Mouse (Mus musculus) lung, postnatal 10 days (tissue): ENCODE data around the gene Ago3.
A peak's percentile ranks its signal among the peaks of the same experiment; 100 is the strongest.

ENCODE experiments used
- DNase-seq: peaks from one replicate; pipeline ENCODE4 v3.0.0; 2021

Gene Ago3

DNA sequence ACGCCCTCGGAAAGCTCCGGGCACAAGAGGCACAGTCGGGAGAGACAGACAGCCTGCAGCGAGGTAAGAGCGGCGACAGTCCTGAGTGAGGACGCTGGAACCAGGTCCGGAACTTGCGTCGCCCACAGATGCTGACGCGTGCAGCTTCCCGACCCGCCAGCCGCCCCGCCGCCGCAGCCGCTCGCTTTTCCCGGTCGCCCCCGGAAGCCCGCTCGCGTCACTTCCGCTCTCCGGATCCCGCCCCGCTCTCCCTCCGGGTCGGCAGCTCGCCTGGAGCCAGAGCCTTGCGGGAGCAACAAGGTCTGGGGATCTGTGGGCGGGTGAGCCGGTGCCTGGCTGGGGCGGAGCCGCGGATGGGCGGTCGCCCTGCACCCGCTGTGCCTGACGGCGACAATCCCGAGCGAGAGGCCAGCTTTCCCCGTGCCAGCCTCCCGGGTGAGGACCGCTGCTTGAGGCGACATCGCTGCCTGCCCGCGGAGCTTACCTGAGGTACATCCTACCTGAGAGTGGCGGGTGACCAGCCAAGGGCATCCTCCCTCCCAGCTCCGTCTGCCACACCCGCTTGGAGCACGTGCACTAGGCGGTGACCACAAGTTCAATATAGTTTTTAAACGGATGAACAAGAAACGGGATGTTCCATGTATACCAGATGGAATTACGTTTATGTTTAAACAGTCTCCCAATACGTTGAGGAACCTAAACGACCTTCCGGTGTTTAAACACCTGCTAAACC, at the start of gene Ago3:
Gene Ago3 (minus strand): TSS at position 210 of the 733 bp plus-strand sequence.
- DNase-seq: peak; percentile 96

DNA sequence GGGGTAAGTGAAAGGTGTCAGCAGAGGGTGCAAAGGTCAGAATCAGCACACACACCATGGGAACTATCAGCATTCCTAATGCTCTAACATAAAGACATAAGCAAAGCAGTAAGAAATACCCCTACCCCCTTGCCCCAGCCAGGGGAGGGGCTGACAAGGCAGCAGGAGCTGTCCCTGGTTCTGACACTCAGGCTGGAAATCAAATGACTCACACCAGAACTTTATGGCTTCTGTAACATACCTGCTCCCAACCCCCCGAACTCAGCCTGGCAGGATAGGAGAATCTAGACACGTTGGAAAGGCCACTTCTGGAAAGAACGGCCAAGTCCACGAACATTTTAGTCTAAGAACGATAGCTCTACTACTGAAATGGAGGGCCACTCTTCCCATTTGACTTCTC, 43.7 kb upstream of the Ago3 start:
- DNase-seq: no peak

DNA sequence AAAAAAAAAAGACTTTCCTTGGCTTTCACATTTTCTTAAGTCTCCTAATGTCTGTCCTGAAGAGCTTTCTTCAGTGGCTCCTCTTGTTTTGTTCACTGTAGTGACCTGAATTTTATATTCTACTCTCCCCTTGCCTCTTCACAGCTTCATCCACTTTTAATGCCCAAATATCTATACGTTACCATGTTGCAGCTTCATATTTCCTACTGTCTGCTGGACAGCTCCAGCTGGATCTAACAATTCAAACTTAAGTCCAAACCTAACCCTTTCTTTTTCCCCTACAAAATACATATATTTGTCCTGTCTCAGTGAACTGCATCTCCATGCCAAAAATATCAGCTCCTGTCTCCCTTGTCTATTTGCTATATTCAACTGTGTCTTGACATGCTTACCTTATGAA, 40.0 kb upstream of the Ago3 start:
- DNase-seq: no peak

DNA sequence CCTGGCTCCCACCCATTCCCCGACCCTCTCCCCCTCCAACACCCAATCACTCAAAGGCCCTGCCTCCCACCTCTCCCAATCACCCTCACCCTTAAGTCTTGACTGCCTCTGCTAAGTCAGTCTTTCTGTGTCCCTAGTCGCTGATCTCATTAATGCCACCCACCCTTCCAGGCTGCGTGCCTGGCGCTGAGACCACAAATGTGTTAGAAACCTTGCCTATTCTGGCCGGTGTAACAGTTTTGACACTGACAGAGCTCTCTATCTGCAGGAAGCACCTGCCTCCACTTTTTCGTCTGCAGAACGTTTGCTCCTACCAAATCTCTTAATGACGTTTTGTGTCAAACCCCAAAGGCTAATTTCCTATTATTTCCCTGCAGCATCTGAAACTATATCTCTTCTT, 39.6 kb upstream of the Ago3 start:
- no peak for DNase-seq

DNA sequence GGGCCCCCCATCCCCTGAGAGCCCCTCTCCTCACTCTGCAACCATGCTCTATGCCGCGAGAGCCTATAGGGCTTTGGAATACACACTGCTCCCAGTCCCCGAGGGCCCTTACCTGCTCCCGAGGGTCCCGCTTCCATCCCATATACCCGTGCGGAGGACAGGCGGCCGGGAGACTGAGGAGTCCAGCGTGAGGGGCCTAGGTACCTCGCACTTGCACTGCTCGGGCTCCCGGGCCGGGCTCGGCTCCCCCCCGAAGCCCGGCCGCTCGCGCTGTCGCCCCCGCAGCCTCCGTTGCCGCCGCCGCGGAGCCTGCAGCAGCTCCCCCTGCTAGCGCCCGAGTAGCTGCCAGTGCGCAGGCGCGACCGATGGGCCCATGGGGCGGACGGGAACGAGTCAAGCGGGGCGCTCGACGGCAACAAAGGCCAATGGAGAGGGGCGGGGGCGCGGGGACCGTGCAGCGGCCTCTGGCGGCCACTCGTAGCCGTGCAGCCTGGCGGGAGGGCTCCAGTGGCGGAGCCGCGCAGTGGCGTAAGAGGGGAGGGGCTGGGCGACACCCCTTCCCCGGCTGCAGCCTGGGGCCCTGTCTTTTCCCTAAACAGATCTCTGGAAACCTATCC, 39.0 kb upstream of the Ago3 start, which contains the start of gene Ago1:
Gene Ago1 (minus strand): TSS at position 299 of the 617 bp plus-strand sequence.
- peak; percentile 97 for DNase-seq

DNA sequence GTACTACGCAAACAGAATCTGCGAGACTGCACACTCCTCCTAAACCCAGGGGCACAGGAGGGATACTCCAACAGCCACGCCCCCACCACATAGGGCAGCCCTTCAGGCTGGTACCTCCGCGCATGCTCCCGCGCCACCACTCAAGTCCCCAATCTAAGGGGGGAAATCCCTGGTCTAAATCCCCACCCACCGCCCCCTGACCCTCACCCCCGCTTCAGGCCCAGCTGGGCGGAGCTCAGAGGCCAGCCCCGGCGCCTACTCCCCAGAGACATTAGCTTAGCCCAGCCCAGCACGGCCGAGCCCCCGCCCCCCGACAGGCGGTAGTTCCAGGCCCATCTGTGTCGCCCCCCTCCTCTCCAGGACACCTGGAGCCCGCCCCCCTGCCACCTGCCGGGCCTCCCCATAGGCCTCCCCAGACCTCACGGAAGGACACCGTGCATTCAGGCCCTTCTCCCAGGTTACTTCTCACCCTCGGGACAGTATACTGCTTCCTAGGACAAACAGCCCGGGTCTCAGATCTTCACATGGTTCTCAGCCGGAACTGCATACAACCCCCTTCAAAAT, 38.4 kb upstream of the Ago3 start:
- peak; percentile 86 for DNase-seq

DNA sequence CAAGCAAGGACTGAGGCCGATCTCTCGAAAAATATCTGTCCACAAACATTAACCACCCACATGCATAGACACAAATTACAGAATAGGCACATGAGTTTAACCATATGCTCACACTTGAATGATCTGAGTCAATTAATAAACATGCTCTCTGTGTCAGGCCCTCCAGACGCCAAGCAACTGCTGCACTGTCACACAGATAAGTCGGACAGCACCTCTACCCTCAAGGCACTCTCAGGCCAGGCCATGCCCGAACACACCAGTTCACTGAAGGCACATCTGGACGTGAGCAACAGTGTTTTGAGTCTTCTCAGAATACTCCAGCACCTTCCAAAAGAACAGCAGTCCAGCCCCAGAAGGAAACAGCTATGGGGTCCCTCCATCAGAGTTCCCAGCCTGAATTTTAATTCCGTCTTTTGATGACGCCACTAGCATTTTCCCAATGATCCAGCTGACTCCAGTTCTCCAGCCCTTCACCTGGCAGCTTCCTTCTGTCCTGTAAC, 36.9 kb upstream of the Ago3 start:
- DNase-seq: no peak

DNA sequence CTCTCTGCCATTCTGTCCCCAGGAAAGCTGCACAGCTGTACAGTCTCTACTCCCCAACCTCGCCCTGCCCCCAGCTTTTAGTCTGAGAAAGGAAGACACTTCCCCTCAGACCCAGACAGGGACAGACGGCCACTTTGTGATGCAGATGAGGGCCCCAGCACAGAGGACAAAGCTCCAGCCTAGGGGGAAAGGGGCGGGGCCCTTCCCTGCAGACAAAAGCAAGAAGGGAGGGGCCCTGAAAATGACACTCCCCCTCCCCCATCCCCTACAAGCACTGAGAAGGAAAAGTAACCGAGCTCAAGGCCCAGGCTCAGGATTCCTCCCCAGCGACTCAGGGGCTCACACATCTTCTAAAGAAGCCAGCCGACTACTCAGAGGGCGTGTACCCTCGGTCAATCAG, 36.5 kb upstream of the Ago3 start:
- peak; percentile 70 for DNase-seq

DNA sequence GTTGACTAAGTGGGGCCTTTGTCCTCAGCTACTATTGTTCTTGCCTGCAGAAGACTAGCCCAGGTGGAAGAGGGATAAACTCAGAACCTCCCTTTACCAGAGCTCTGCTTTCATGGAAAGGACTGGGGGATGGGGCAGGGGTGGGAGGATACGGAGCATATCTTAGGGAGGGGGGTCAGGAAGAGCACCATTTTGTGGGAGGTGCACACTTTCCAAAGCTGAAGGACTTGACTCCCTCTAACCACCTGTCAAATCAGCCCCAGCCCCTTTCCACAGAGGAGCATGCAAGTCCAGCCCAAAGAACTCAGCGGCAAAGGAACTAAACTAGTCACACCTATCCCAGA, 35.5 kb upstream of the Ago3 start:
- no peak for DNase-seq

DNA sequence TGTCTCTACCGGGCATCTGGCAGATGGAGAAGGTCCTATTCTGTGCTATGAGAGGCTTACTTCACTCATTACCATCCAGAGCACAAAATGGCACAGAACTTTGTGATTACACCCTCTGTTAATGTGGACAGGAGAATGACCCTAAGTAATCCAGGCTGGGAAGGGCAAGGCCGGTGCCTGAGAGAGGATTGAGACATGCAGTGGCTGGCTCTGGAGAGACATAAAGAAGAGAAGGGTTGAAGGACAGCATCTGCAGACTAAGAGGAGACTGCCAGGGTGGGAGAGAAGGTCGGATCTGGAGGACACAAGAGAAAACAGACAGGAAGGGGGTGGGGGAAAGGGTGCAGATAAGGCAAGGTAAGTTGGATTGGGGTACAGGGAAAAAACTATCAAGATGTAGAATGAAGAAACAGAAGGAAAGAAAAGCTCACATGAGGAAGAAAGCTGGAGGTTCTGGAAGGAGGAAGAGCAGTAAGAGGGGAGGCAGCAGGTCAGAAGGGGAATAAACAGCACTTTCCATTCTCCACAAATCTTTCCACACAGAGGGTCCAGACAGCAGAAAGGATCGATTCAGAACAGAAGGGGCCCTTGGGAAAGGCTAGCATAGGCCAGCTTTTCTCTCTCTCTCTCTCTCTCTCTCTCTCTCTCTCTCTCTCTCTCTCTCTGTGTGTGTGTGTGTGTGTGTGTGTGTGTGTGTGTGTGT, 35.0 kb upstream of the Ago3 start:
- no peak for DNase-seq

DNA sequence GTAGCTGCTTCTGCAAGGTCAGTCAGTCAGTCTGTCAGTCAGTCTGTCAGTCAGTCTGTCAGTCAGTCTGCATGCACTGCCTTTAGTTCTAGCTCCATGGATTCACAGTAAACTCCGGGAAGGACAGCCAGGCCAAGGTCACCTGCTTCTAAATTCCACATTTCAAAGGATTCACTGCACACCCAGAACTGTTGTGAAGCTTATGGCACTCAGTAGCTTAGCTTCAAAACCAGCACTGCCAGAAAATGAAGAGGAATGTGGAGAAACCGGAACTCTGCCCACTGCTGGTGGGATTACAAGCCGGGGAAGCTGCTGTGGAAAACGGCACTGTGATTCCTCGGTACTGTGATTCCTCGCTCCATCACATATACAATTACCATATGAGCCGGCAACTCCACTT, 26.1 kb upstream of the Ago3 start:
- DNase-seq: peak; percentile 29

DNA sequence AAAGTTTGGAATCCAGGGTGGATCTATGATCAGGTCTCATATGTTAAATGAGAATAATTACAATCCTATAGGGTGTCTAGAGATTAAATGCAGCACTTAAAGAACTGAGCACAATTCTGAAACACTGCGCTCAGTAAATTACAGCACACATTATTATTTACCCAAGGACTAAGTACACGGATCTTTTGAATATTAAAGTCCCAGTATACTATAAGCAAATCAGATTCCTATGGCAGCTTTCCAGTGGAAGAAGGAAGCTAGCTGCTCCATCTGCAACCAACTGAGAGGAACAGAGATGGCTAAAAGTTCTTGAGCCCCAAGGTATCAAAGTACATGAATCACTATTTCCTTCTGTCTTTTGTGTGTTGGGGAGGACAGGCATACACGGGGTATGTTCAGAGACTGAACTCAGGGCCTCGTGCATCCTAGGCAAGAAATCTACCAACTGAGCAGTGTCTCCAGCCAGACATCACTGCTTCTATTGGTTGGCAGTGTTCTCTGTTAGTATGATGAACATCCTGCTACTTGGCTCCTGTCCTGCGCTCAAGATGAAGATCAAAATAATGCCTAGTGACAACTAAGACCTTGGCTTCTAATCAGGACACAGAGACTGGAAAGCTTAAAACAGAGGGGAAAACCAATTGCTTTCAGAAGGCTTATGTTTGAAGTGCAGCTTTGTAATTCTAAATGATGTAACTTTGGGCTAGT, 25.3 kb upstream of the Ago3 start:
- peak; percentile 66 for DNase-seq

DNA sequence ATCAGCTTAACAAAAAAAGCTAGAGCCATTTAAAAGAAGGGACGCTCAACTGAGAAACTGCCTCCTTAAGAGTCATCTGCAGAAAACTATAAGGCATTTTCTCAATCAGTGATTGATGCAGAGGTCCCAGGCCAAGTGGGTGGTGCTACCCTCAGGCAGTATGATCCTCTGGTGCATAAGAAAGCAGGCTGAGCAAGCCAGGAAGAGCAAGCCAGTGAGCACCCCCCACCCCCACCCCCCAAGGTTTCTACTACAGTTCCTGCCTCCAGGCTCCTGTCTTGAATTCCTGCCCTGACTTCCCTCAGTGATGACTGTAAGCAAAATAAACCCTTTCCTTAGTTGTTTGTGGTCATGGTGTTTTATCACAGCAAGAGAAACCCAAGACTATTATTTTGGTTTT, 20.9 kb upstream of the Ago3 start:
- no peak for DNase-seq

DNA sequence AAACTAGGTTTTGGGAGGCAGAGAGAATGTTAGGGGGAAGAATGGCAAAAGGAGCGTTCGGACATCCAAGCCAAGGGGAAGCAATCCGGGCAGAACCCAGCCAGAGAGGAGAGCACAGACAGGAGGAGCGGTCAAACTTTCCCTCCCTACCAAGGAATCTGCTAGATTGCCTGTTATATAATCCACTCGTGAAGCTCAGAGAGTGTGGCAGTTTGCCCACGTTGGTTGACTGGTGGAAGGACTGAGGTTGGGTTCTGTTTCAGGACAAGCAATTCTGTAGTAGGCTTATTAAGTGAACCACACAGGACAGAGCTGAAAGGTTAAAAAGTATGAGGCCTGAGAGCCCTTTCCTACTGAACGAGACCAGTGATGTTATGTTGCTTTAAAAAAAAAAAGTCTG, 17.8 kb upstream of the Ago3 start:
- DNase-seq: no peak

DNA sequence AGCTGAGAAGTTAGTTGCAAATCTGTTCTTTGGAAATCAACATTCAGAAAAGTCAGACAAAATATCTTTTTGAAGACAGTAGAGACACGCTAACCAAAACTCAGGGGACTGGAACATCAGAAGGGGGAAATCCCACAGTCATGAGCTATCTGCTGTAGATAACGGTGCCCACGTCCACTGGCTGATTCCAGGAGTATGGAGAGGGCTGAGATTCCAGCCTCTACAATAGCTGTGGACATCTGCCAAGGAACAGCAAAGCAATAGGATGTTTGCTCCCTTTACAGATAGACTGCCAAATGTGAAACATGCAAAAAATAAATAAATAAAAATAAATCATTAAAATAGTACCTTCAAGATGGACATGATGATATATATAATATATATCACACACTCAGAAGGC, 15.2 kb upstream of the Ago3 start:
- no peak for DNase-seq

DNA sequence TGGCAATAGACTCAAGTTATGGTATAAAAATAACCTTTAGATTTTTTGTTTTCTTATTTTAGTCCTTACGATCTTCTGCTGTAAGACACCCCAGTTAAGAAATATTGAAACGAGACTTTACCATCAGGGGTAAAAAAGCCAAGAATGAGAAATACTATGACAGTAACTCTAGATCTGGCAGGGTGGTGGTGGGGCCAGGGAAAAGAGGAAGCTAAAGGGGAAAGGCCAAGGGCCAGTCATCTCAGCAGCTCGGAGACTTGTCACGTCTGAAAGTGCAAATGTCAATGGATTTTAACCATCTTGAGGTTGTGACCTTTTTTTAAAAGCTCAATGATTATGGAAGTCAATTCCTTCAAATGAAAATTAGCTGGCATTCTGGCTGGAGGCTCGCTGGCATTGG, 8.9 kb upstream of the Ago3 start:
- no peak for DNase-seq

DNA sequence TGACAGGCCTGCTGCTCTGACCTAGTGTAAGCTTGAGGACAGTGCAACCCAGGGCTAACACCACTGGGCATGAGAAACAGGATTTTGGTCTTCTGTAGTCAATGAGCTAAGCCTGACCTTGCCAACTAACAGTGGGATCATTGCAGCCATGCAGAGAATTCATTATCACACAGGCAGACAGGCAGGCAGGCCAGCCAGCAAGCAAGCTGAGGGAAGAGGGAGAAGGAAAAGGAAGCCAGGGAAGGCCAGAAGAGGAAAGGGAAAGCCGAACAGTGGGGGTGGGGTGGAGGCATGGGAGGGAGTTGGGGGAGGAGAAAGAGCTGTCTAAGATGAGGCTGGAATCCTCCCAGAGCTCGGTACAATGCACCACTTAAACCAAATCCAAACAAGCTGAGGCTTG, 6.9 kb upstream of the Ago3 start:
- peak; percentile 62 for DNase-seq

DNA sequence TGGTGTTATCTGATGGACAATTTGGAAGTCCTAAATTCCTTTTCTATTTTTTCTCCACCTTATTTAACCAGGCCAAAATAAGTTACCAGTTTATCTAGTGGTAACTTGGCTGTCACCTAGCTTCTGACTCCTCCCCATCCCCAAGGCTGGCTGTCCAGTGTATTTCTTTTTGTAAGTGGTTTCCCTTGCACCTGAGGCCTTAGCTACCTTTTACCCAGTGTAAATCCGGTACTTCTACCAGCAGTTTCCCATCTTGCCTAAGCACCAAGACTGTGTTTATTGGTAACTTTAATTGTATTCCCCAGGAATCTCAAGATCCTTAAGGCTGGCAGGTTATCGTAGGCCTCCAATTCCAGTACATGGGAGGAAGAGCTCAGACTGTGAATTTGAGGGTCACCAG, 4.7 kb upstream of the Ago3 start:
- DNase-seq: no peak

DNA sequence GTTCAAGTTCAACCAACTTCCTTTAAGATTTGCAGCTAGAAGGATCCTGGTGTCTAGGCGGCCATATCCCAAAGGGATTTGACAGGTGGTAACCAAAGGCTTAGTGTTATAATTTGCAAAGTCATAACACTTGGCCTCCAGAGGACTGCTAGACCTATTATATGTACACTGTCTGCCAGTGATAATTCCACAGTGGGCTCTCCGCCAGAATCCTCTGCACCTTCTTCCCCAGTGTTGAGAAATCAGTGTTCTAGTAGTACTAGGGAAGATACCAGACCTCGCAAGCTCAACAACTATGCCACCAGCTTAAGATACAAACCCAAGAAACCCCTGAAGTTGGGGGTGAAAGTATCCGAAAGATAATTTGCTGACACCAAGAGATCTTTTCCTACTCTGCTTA, 3.8 kb upstream of the Ago3 start:
- no peak for DNase-seq

DNA sequence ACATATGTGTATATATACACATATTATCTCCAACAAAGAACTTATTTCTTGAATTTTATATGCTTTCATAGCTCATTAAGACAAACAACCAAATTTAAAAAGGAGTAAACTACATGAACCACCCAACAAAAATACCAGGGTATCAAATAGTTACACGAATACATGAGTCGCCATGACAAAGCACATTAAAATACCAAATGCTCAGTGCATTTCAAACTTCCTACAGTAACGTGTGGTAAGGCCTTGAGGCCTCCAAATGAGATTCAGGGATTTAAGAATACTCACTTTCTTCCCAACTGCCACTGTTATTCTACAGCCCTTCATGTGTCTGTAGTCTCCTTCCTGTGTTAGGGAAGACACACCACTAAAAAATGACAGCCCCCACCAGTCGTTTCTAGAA, 2.4 kb upstream of the Ago3 start:
- DNase-seq: no peak

DNA sequence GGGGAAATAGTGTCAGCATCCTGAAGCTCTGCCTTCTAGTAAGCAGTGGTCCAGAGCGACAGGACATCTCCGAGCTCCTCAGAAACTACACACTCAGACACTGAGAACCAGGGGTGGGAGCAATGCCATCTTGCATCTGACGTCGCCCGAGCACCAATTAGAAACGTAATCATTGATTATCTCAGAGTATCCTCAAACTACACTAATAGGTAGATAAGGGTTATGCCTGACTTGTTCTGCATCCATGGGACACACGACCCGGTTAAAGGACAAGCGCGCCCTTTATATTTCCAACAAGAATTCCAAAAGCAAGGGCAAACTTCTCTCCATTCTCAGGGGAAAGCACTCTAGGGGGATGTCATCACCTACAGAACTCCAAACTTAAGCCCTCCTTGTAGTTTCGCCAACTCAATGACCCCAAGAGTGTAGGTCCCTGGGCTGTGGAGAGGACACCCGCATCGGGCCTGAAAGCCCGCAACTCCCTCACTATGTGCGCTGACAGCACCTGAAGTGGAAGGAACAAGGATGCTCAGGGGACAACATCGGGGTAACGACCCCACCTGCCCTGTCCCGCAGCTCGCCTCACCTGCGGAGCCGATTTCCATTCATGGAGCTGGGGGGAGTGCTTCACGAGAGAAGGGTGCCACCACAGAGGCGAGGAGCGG, 542 bp downstream of the Ago3 start:
- DNase-seq: no peak

DNA sequence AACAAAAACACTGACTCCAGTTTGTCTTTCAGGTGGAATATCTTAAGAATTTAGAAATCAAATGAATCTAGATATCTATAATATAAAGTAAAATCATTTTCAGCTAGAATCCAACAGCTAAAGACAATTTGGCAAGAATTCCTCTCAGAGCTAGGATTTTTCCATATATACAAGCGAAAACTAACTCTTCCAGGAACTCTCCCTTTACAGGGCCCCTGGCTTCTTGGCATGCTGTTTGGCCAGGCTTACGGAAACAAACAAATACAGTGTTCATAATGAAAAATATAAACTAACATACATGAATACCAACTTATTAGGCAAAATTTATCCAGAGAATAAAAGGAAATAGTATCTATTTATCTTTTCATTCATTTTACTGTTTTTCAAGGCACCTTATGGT, 5.5 kb downstream of the Ago3 start:
- DNase-seq: no peak

DNA sequence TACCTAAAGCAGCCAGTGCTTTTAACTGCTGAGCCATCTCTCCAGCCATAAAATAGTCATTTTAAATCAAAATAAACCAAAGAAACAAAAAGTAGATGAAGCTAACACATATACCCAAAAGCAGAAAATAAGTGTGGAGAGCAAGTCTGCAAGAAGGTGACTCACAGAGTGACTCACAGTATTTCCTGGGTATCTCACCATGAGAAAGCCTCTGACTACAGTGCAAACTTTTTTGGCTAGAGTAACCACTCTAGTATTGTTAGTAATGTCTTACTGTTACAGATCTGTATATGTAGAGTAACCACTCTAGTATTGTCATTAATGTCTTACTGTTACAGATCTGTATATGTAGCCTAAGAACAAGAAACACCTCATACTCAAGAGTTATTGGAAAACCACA, 13.6 kb downstream of the Ago3 start:
- no peak for DNase-seq
